Mouse (Mus musculus) brain, embryonic 14.5 days (tissue): ENCODE measurements at regions not wholly inside any gene's neighbourhood (a gene's known extent, or its start where the extent isn't known, plus 50 kb on each side); places are given as distances from the start of the nearest gene placed in this dataset.

Experiments
- CTCF ChIP-seq: fragments of 200-500 bp; IDR thresholded peaks from 2 replicates; pipeline ENCODE4 v1.5.1; 2012; ENCODE audit warnings: inconsistent platforms, mild to moderate bottlenecking, moderate library complexity, borderline replicate concordance; ENCODE audit not compliant: insufficient read depth, insufficient read length; ENCODE audit errors: extremely low read depth
- POLR2A ChIP-seq: fragments of 200-500 bp; IDR thresholded peaks from 2 replicates; pipeline ENCODE4 v1.6.1; 2012; ENCODE audit warnings: mild to moderate bottlenecking, inconsistent platforms, borderline replicate concordance; ENCODE audit not compliant: poor library complexity, insufficient read depth, insufficient read length, severe bottlenecking; ENCODE audit errors: extremely low read depth

DNA sequence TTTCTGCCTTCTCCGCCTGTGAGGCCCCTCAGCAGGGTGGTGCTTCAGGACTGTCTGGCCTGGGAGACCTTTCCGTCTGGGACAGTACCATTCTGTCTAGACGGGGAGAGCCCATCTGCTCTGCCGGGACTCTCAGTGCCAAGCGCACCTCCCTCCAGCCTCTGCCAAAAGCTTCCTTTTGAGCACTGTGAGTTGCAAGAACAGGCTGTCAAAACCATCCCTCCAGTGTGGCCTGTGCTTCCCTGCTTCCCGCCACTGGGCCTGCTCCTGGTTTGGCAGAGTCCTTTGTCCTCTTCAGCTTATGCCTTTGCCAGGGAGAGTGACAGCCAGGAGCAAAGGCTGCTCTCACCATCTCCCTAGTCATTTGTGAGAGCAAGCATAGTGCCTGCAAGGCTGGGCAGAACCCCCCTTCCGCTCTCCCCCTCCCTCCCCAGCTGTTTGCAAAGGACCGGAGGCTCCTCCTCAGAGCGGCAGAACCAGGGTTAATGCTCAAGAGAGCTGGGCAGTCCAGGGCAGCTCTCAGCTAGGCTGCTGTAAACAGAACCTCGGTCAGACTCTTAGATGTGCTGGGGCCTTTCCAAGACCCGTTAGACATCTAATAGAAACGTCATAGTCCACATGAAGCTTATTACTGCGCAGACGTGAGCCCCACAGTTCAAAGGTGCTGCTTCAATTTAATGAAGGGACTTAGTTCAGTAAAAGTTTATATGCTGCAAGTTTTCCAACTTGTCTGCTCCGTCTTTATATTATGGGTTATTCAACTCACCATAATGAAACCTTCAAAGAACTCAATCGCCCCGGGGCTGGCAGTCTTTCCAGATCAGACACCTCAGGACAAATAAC is 247.2 kb downstream of the Irs2 start:
- no peak for TF ChIP-seq CTCF
- no peak; the same call in 1 of the 2 replicates for TF ChIP-seq POLR2A
